Mouse (Mus musculus) liver, embryonic 15.5 days (tissue): ENCODE measurements around the gene Il13. TPM values are rescaled to one million over a fixed set of nuclear protein-coding genes. Genes with fewer than 3 reads are reported as not detected.

ENCODE experiments used
- ATAC-seq: fragments of 200-750 bp; cut with Nextera tagmentation; 2 replicates; pipeline ENCODE4 v1.8.0; 2017; ENCODE audit warnings: moderate number of reproducible peaks, mild to moderate bottlenecking, moderate library complexity; ENCODE audit not compliant: insufficient read depth
- H3K27ac ChIP-seq: fragments of 300-500 bp; sonication (generic); replicated peaks from 2 replicates; pipeline ENCODE4 v1.5.1; 2015; ENCODE audit warnings: mild to moderate bottlenecking, inconsistent platforms
- H3K27me3 ChIP-seq: fragments of 300-500 bp; sonication (generic); 2 replicates; pipeline ENCODE4 v1.6.1; 2015; ENCODE audit warnings: mild to moderate bottlenecking, inconsistent platforms
- H3K36me3 ChIP-seq: fragments of 300-500 bp; sonication (generic); replicated peaks from 2 replicates; pipeline ENCODE4 v1.6.1; 2015; ENCODE audit warnings: moderate library complexity, mild to moderate bottlenecking, inconsistent platforms
- H3K4me1 ChIP-seq: fragments of 300-500 bp; sonication (generic); replicated peaks from 2 replicates; pipeline ENCODE4 v1.6.1; 2015; ENCODE audit warnings: inconsistent platforms
- H3K4me2 ChIP-seq: fragments of 300-500 bp; sonication (generic); 2 replicates; pipeline ENCODE4 v1.6.1; 2015; ENCODE audit warnings: moderate library complexity, mild to moderate bottlenecking, inconsistent platforms
- H3K4me3 ChIP-seq: fragments of 300-500 bp; sonication (generic); replicated peaks from 2 replicates; pipeline ENCODE4 v1.5.1; 2015; ENCODE audit warnings: mild to moderate bottlenecking, inconsistent platforms
- H3K9ac ChIP-seq: fragments of 300-500 bp; sonication (generic); 2 replicates; pipeline ENCODE4 v1.6.1; 2015; ENCODE audit warnings: moderate library complexity, mild to moderate bottlenecking, inconsistent platforms
- H3K9me3 ChIP-seq: fragments of 300-500 bp; sonication (generic); replicated peaks from 2 replicates; pipeline ENCODE4 v1.6.1; 2016; ENCODE audit warnings: inconsistent platforms
- WGBS: fragments of 180-500 bp; shearing (Covaris S2); methylation state at CpG from one replicate; pipeline ENCODE4 v1.1.7; 2015; ENCODE audit warnings: mixed read lengths; ENCODE audit not compliant: insufficient replicate concordance; 5-methylcytosine and 5-hydroxymethylcytosine counted together
- polyA plus RNA-seq: library from polyadenylated mRNA; unstranded; fragments of >200 nt; fragmentation: Nextera tagmentation; extraction: Ambion mirVana; gene quantifications from 2 replicates; pipeline ENCODE4 v1.2.1, GENCODE M21; 2015

Gene Il13
- polyA plus RNA-seq, 1 experiment from 2014 or later: not detected

GRCm38 (mm10) chr11:53616748-53617558, 17.5 kb downstream of the Il13 start:
- Histone ChIP-seq H3K27me3 (no peaks in the 10 kb centered on the region), H3K4me3 (no peak overlapping the region), H3K4me1 (peaks cover 59% of the 10 kb centered on the region), H3K9ac (no peak overlapping the region), H3K36me3 (no peaks in the 10 kb centered on the region), H3K4me2 (peak overlapping the region; percentile 27; the same call in 1 of the 2 replicates), H3K27ac (peak overlapping the region; percentile 38; the same call in 1 of the 2 replicates), H3K9me3 (no peaks in the 10 kb centered on the region)
- ATAC-seq: no peak
- 49% methylated on average over 8 of the region's 8 CpGs for WGBS

DNA sequence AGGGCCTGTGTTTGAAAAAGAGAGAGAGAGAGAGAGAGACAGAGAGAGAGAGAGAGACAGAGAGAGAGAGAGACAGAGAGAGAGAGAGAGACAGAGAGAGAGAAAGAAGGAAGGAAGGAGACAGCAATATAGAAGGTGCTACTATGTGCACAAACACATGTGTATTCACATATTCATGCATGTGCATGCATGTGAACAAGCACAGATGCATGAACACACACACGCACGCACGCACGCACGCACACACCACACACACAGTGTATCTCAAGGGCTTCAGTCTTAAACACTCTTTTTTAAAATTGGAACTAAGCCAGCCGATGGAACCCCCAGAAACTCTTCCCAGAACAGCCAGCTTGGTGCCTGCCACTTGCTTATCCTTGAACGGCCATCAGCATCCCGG, 18.9 kb downstream of the Il13 start:
- H3K27ac ChIP-seq: no peak overlapping the region
- ATAC-seq: no peak

GRCm38 (mm10) chr11:53615172-53615571, 19.3 kb downstream of the Il13 start:
- no peak overlapping the region for H3K27ac ChIP-seq

More for the DNA sequence above, 18.9 kb downstream of the Il13 start:
- Histone ChIP-seq H3K4me1 (peaks cover 56% of the 10 kb centered on the region), H3K4me3 (no peak overlapping the region), H3K9me3 (no peaks in the 10 kb centered on the region), H3K27me3 (no peaks in the 10 kb centered on the region), H3K4me2 (no peak overlapping the region; the same call in 1 of the 2 replicates), H3K9ac (no peak overlapping the region), H3K36me3 (no peaks in the 10 kb centered on the region)
- 87% methylated on average over 8 of the region's 8 CpGs for whole genome bisulfite sequencing

GRCm38 (mm10) chr11:53609672-53610071, 24.8 kb downstream of the Il13 start:
- no peak overlapping the region for H3K4me2 ChIP-seq
- no peak overlapping the region for H3K27ac ChIP-seq
- H3K36me3 ChIP-seq: no peaks in the 10 kb centered on the region
- no peaks in the 10 kb centered on the region for H3K9me3 ChIP-seq
- WGBS: 27% methylated on average over 3 of the region's 3 CpGs
- no peak overlapping the region for H3K4me3 ChIP-seq
- ATAC-seq: no peak
- H3K4me1 ChIP-seq: peaks cover 38% of the 10 kb centered on the region
- H3K27me3 ChIP-seq: no peaks in the 10 kb centered on the region
- no peak overlapping the region for H3K9ac ChIP-seq

More at GRCm38 (mm10) chr11:53615172-53615571, 19.3 kb downstream of the Il13 start:
- ATAC-seq: peak; percentile 59; the same call in 1 of the 2 replicates
- Histone ChIP-seq H3K9ac (no peak overlapping the region), H3K4me2 (peak overlapping the region; percentile 23; the same call in 1 of the 2 replicates), H3K9me3 (no peaks in the 10 kb centered on the region), H3K4me1 (peaks cover 56% of the 10 kb centered on the region), H3K27me3 (no peaks in the 10 kb centered on the region), H3K36me3 (no peaks in the 10 kb centered on the region), H3K4me3 (no peak overlapping the region)
- WGBS: 28% methylated on average over 6 of the region's 6 CpGs

GRCm38 (mm10) chr11:53609231-53609630, 25.3 kb downstream of the Il13 start:
- WGBS: 33% methylated on average over 6 of the region's 6 CpGs
- H3K4me2 ChIP-seq: no peak overlapping the region
- ATAC-seq: peak; percentile 51; the same call in 1 of the 2 replicates

GRCm38 (mm10) chr11:53605609-53606008, 28.9 kb downstream of the Il13 start:
- H3K27me3 ChIP-seq: no peaks in the 10 kb centered on the region
- H3K4me1 ChIP-seq: peaks cover 32% of the 10 kb centered on the region
- H3K9me3 ChIP-seq: no peaks in the 10 kb centered on the region
- no peaks in the 10 kb centered on the region for H3K36me3 ChIP-seq
- peak overlapping the region; percentile 31 for H3K4me2 ChIP-seq
- no peak overlapping the region for H3K4me3 ChIP-seq
- no peak overlapping the region; the same call in 1 of the 2 replicates for H3K9ac ChIP-seq
- H3K27ac ChIP-seq: no peak overlapping the region
- WGBS: 3% methylated on average over 12 of the region's 12 CpGs
- ATAC-seq: no peak

More at GRCm38 (mm10) chr11:53609231-53609630, 25.3 kb downstream of the Il13 start:
- Histone ChIP-seq H3K27ac (no peak overlapping the region), H3K9me3 (no peaks in the 10 kb centered on the region), H3K4me1 (peaks cover 34% of the 10 kb centered on the region), H3K4me3 (no peak overlapping the region), H3K9ac (no peak overlapping the region), H3K27me3 (no peaks in the 10 kb centered on the region), H3K36me3 (no peaks in the 10 kb centered on the region)

DNA sequence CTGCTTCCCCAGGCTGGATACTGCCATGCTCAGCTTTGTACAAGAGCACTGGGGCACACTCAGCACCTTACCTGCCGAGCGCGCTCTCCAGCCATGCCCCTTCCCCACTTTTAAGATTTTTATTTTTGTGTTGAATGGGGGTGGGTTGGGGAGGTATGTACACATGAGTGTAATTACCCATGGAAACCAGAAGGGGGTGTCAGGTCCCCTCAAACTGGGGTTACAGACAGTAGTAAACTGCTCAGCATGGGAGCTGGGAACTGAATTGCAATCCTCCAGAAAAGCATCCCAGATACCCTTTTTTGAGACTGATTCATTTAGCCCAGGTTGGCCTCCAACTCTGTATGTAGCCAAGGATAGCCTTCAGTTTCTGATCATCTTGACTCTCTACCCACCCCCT, 29.5 kb downstream of the Il13 start:
- Histone ChIP-seq H3K27me3 (no peaks in the 10 kb centered on the region), H3K4me2 (no peak overlapping the region), H3K4me1 (peaks cover 32% of the 10 kb centered on the region), H3K36me3 (no peaks in the 10 kb centered on the region), H3K9me3 (no peaks in the 10 kb centered on the region), H3K4me3 (no peak overlapping the region), H3K27ac (no peak overlapping the region), H3K9ac (no peak overlapping the region)
- ATAC-seq: no peak
- 81% methylated on average over 3 of the region's 3 CpGs for WGBS

GRCm38 (mm10) chr11:53591116-53591515, 43.4 kb downstream of the Il13 start:
- H3K4me3 ChIP-seq: no peak overlapping the region
- no peaks in the 10 kb centered on the region for H3K36me3 ChIP-seq
- no peaks in the 10 kb centered on the region for H3K9me3 ChIP-seq
- H3K27ac ChIP-seq: no peak overlapping the region
- H3K4me2 ChIP-seq: no peak overlapping the region
- no peaks in the 10 kb centered on the region; the same call in 1 of the 2 replicates for H3K4me1 ChIP-seq
- 77% methylated on average over 5 of the region's 5 CpGs for WGBS
- ATAC-seq: no peak
- H3K27me3 ChIP-seq: no peaks in the 10 kb centered on the region
- H3K9ac ChIP-seq: no peak overlapping the region

DNA sequence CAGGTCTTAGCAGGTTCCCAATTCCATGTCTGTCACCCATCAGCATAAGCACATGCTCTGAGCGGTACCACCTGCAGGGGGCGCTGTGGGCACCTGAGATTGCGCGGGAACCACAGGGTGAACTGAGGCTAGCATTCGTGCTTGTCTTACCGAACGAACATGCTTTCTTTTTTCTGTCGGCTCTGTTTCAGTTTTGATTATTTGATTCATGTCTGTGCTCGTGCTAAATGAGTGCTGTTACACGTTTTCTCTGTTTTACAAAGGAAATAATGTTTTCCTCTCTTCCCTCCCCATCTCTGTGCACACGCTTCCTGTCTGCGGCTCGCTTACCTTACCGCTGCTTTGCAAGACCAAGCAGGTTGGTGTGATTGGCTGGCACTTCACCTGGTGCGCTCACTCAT, 44.1 kb downstream of the Il13 start:
- H3K4me2 ChIP-seq: peak overlapping the region; percentile 60
- H3K4me3 ChIP-seq: peak overlapping the region; percentile 43
- no peaks in the 10 kb centered on the region; the same call in 1 of the 2 replicates for H3K4me1 ChIP-seq
- H3K9me3 ChIP-seq: no peaks in the 10 kb centered on the region
- no peak for ATAC-seq
- H3K27ac ChIP-seq: no peak overlapping the region
- WGBS: 11% methylated on average over 15 of the region's 15 CpGs
- H3K9ac ChIP-seq: 0 out of 2 replicates have a peak overlapping the region, but pooled peaks have one; percentile 1
- no peaks in the 10 kb centered on the region for H3K36me3 ChIP-seq
- H3K27me3 ChIP-seq: no peaks in the 10 kb centered on the region

DNA sequence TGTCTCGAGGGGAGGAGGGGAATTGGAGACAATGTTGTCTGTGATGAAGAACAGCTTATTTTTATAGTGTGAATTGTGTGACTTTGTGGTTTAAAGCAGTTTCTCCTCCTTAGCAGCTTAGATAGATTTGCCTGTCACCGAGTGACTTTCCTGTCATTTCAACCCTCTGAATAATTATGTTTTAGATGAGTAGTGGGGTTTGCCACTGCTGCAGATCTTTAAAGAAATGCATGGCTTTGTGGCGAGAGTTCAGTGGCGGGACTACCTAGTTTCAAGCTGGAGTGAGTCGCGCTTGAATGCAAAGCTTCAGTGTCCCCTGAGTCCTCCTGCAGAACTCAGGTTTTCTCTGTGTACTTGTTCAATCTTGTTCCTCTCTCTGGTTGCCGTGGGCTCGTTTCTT, 46.2 kb downstream of the Il13 start:
- Histone ChIP-seq H3K36me3 (peaks cover 12% of the 10 kb centered on the region; the same call in 1 of the 2 replicates), H3K4me1 (peaks cover 4% of the 10 kb centered on the region; the same call in 1 of the 2 replicates), H3K27me3 (no peaks in the 10 kb centered on the region), H3K9me3 (no peaks in the 10 kb centered on the region), H3K4me2 (no peak overlapping the region), H3K27ac (no peak overlapping the region), H3K9ac (no peak overlapping the region), H3K4me3 (no peak overlapping the region)
- ATAC-seq: no peak
- WGBS: 69% methylated on average over 8 of the region's 8 CpGs

DNA sequence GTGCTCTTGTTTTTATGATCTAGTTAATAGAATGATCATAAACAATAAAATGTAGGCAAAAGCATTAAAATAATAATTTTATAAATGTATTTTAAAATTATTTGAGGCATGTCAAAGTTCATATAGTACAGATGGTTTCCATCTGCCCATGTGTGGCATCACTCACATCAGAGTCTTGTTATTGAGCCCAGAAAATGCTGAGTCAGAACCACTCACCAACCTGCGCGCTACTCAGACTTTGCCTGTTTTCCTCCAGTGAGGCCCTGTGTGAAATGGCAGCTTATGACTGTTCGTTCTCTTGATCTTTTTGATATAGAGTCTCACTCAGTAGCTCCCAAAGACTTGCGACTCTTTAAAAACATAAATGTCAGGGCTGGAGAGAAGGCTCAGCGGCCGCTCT, 49.0 kb downstream of the Il13 start:
- Histone ChIP-seq H3K27ac (peak overlapping the region; percentile 41; the same call in 1 of the 2 replicates), H3K27me3 (no peaks in the 10 kb centered on the region), H3K4me2 (no peak overlapping the region), H3K9ac (no peak overlapping the region), H3K9me3 (no peaks in the 10 kb centered on the region), H3K36me3 (peaks cover 15% of the 10 kb centered on the region; the same call in 1 of the 2 replicates), H3K4me1 (peaks cover 4% of the 10 kb centered on the region; the same call in 1 of the 2 replicates), H3K4me3 (no peak overlapping the region)
- 78% methylated on average over 6 of the region's 6 CpGs for WGBS
- ATAC-seq: no peak
